8 mouse cellular contexts compared by ENCODE assay signal in the genomic region with DNA sequence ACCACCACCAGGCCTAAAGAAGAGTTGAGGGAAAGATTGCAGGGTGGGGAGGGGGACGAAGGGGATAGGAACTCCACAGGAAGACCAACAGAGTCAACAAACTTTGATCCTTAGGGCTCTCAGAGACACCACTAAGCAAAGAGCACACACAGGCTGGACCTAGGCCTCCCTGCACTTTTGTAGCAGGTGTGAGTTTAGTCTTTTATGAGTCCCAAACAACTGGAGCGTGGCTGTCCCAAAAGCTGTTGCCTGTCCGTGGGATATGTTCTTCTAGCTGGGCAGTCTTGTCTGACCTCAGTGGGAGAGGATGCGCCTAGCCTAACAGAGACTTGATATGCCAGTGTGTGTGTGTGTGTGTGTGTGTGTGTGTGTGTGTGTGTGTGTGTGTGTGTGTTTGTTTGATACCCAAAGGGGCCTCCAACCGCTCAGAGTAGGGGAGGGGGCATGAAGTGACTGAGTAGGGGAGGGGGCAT. TPM values are rescaled to one million over a fixed set of nuclear protein-coding genes. Genes with fewer than 3 reads are reported as not detected.
DNase-seq lines count a peak whose midpoint lies in the region; ATAC-seq and TF ChIP-seq lines count a peak whose summit lies in the region.

No protein-coding gene starts in this region.

- no peak for TF ChIP-seq CTCF in MEL (IDR thresholded peaks at IDR 0.05 in 2 of 3, conservative IDR thresholded peaks at IDR 0.05 in 1 of 3; ENCODE audit: control insufficient read depth in 1 of 3, insufficient read depth in 1 of 3, low read depth in 2 of 3, low read length in 3 of 3, poor library complexity in 1 of 3, severe bottlenecking in 1 of 3)

- H3K9me3 ChIP-seq in heart, embryonic 11.5 days (replicated peaks; ENCODE audit: control insufficient read depth, low read length) = no peaks in the 10 kb centered on the region
- H3K9me3 ChIP-seq in MEL (replicated peaks; ENCODE audit: insufficient read depth, low read length) = no peaks in the 10 kb centered on the region
- H3K9me3 ChIP-seq in hindbrain, embryonic 11.5 days (ENCODE audit: control insufficient read depth, low read length) = no peaks in the 10 kb centered on the region
- no peaks in the 10 kb centered on the region for H3K9me3 ChIP-seq in midbrain, embryonic 14.5 days (ENCODE audit: control insufficient read depth, low read length)

- H3K9ac ChIP-seq in heart, embryonic 11.5 days (ENCODE audit: low read depth, low read length) = peak overlapping the region; percentile 56
- peak overlapping the region; percentile 51; the same call in 1 of the 2 replicates for H3K9ac ChIP-seq in MEL (ENCODE audit: control insufficient read depth, low read depth, low read length, poor library complexity, severe bottlenecking)
- H3K9ac ChIP-seq in hindbrain, embryonic 11.5 days (ENCODE audit: low read depth, low read length) = no peak overlapping the region
- no peak overlapping the region for H3K9ac ChIP-seq in midbrain, embryonic 14.5 days (replicated peaks; ENCODE audit: low read length)

- ATAC-seq in heart, embryonic 11.5 days (replicated peaks; ENCODE audit: insufficient number of reproducible peaks, low FRiP score, low TSS enrichment) = 0 out of 2 replicates have a peak, but pooled peaks have one; percentile 14
- 0 out of 2 replicates have a peak, but pooled peaks have one; percentile 8 for ATAC-seq in hindbrain, embryonic 11.5 days (ENCODE audit: low FRiP score)
- no peak for ATAC-seq in midbrain, embryonic 14.5 days (ENCODE audit: low FRiP score, low TSS enrichment)

- H3K27ac ChIP-seq in heart, embryonic 11.5 days (ENCODE audit: low read depth, low read length) = no peak overlapping the region
- no peak overlapping the region for H3K27ac ChIP-seq in MEL (ENCODE audit: control insufficient read depth, low read depth, low read length)
- H3K27ac ChIP-seq in hindbrain, embryonic 11.5 days (ENCODE audit: low read depth, low read length) = no peak overlapping the region
- no peak overlapping the region for H3K27ac ChIP-seq in midbrain, embryonic 14.5 days (replicated peaks; ENCODE audit: low read depth, low read length)

- WGBS in heart, embryonic 11.5 days (ENCODE audit: insufficient replicate concordance) = 43% methylated on average over 5 of the region's 5 CpGs
- 43% methylated on average over 5 of the region's 5 CpGs for WGBS in hindbrain, embryonic 11.5 days
- WGBS in midbrain, embryonic 14.5 days = 41% methylated on average over 5 of the region's 5 CpGs

- peak overlapping the region; percentile 87 for H3K4me2 ChIP-seq in heart, embryonic 11.5 days
- H3K4me2 ChIP-seq in hindbrain, embryonic 11.5 days (replicated peaks; ENCODE audit: low read depth, low read length) = peak overlapping the region; percentile 78
- H3K4me2 ChIP-seq in midbrain, embryonic 14.5 days (ENCODE audit: low read length) = peak overlapping the region; percentile 77

- intact Hi-C loops in heart, postnatal 25 days (cut with DNase I) = no loop called here

- H3K36me3 ChIP-seq in heart, embryonic 11.5 days (ENCODE audit: control insufficient read depth, insufficient read depth, low read length) = no peaks in the 10 kb centered on the region
- H3K36me3 ChIP-seq in MEL (ENCODE audit: control insufficient read depth in 1 of 2, insufficient read depth in 2 of 2, low read length in 2 of 2) = peaks cover 0 to 10% of the 10 kb centered on the region in 2 experiments; a peak in 2 of 4 replicates
- no peaks in the 10 kb centered on the region for H3K36me3 ChIP-seq in hindbrain, embryonic 11.5 days (ENCODE audit: control insufficient read depth, insufficient read depth, low read length)
- no peaks in the 10 kb centered on the region for H3K36me3 ChIP-seq in midbrain, embryonic 14.5 days (ENCODE audit: control insufficient read depth, insufficient read depth, low read length)

- no peak for TF ChIP-seq EP300 in MEL (IDR thresholded peaks at IDR 0.05; ENCODE audit: low read depth in 1 of 2, low read length in 2 of 2)

- no peaks in the 10 kb centered on the region for H3K79me2 ChIP-seq in MEL (ENCODE audit: control insufficient read depth, insufficient read depth, low read length, poor library complexity)

- no peaks in the 10 kb centered on the region for H3K27me3 ChIP-seq in heart, embryonic 11.5 days (ENCODE audit: control insufficient read depth, insufficient read depth, low read length)
- no peaks in the 10 kb centered on the region for H3K27me3 ChIP-seq in MEL (ENCODE audit: control insufficient read depth in 1 of 2, insufficient read depth in 2 of 2, low read length in 2 of 2)
- H3K27me3 ChIP-seq in hindbrain, embryonic 11.5 days (ENCODE audit: control insufficient read depth, insufficient read depth, low read length) = no peaks in the 10 kb centered on the region
- H3K27me3 ChIP-seq in midbrain, embryonic 14.5 days (ENCODE audit: control insufficient read depth, insufficient read depth, low read length) = no peaks in the 10 kb centered on the region

- no peak for TF ChIP-seq RAD21 in MEL (IDR thresholded peaks at IDR 0.05; ENCODE audit: low read depth, low read length)

- no peak for DNase-seq in heart, postnatal 25 days (ENCODE audit: low spot score)
- DNase-seq in MEL (ENCODE audit: low read depth, low spot score) = no peak
- no peak for DNase-seq in hindbrain, embryonic 11.5 days (ENCODE audit: low spot score)
- no peak for DNase-seq in midbrain, embryonic 14.5 days
- no peak for DNase-seq in spleen, postnatal 4 days (ENCODE audit: low spot score in 2 of 2)
- no peak for DNase-seq in adrenal gland, postnatal 4 days (ENCODE audit: low spot score in 2 of 2)
- no peak for DNase-seq in cerebellum, postnatal 4 days (ENCODE audit: low spot score in 2 of 2)

- no peak for TF ChIP-seq POLR2A in MEL (IDR thresholded peaks at IDR 0.05; ENCODE audit: control insufficient read depth in 1 of 2, insufficient read depth in 1 of 2, low read depth in 1 of 2, low read length in 2 of 2, poor library complexity in 1 of 2)

- H3K4me3 ChIP-seq in heart, embryonic 11.5 days (ENCODE audit: low read depth, low read length) = peak overlapping the region; percentile 62
- peak overlapping the region in 1 of 2 experiments; percentile 91; a peak in 1 of 4 replicates for H3K4me3 ChIP-seq in MEL (ENCODE audit: control insufficient read depth in 1 of 2, insufficient read depth in 1 of 2, low read depth in 2 of 2, low read length in 2 of 2)
- peak overlapping the region; percentile 46; the same call in 1 of the 2 replicates for H3K4me3 ChIP-seq in hindbrain, embryonic 11.5 days (ENCODE audit: low read depth, low read length)
- peak overlapping the region; percentile 39 for H3K4me3 ChIP-seq in midbrain, embryonic 14.5 days (replicated peaks; ENCODE audit: low read depth, low read length)

- no peaks in the 10 kb centered on the region for H3K4me1 ChIP-seq in heart, embryonic 11.5 days (ENCODE audit: control insufficient read depth, insufficient read depth, low read length)
- H3K4me1 ChIP-seq in MEL (ENCODE audit: control insufficient read depth in 1 of 2, insufficient read depth in 2 of 2, low read length in 2 of 2) = peaks cover 0 to 6% of the 10 kb centered on the region in 2 experiments; a peak in 2 of 4 replicates
- H3K4me1 ChIP-seq in hindbrain, embryonic 11.5 days (replicated peaks; ENCODE audit: control insufficient read depth, insufficient read depth, low read length) = no peaks in the 10 kb centered on the region
- 0 out of 2 replicates have a peak, but pooled peaks cover 6% of the 10 kb centered on the region for H3K4me1 ChIP-seq in midbrain, embryonic 14.5 days (ENCODE audit: control insufficient read depth, insufficient read depth, low read length)

TF ChIP-seq in MEL, 35 proteins besides CTCF, POLR2A, EP300 and RAD21 (continues in another document):
- TF ChIP-seq ZKSCAN1 (IDR thresholded peaks at IDR 0.05; ENCODE audit: low read depth, low read length) = no peak

RNA-seq across cellular contexts. Expression of a gene that starts 0.7 kb away (rescaled TPM):
- 5.3 and 5.8 TPM in 2 replicates for polyA plus RNA-seq in heart, embryonic 11.5 days (2014; fragmentation: Nextera tagmentation; extraction: Ambion mirVana)
- total RNA-seq in heart, postnatal 25 days (2021) = 1 to 10 TPM; 7.8 to 7.9 TPM
- 0.26 and 0.58 TPM in 2 replicates for total RNA-seq in MEL (2012; rRNA removed)
- 1 to 10 TPM in 1 of 2 experiments, not detected in 1; 1.0 TPM for polyA plus RNA-seq in MEL (2012; ENCODE audit: insufficient read depth in 1 of 2, insufficient read length in 2 of 2, low read depth in 1 of 2, low replicate concordance in 2 of 2, missing spikeins in 1 of 2)
- 3.3 and 5.7 TPM in 2 replicates for polyA plus RNA-seq in hindbrain, embryonic 11.5 days (2014; fragmentation: Nextera tagmentation; extraction: Ambion mirVana)
- polyA plus RNA-seq in midbrain, embryonic 14.5 days (2014; fragmentation: Nextera tagmentation; extraction: Ambion mirVana) = 1.9 and 3.7 TPM in 2 replicates
- 10 to 100 TPM; 22.7 to 23.4 TPM for total RNA-seq in adrenal gland, postnatal 4 days (2021)

RNA-seq across cellular contexts. Expression of a gene that starts 29.1 kb away (rescaled TPM):
- 29.0 and 32.0 TPM in 2 replicates for polyA plus RNA-seq in heart, embryonic 11.5 days (2014; fragmentation: Nextera tagmentation; extraction: Ambion mirVana)
- 10 to 100 TPM; 39.4 to 41.1 TPM for total RNA-seq in heart, postnatal 25 days (2021)
- total RNA-seq in MEL (2012; rRNA removed) = 5.7 and 7.3 TPM in 2 replicates
- polyA plus RNA-seq in MEL (2012; ENCODE audit: insufficient read depth in 1 of 2, insufficient read length in 2 of 2, low read depth in 1 of 2, low replicate concordance in 2 of 2, missing spikeins in 1 of 2) = 10 to 100 TPM in 1 of 2 experiments, not detected in 1; 12.1 TPM
- polyA plus RNA-seq in hindbrain, embryonic 11.5 days (2014; fragmentation: Nextera tagmentation; extraction: Ambion mirVana) = 20.7 and 25.8 TPM in 2 replicates
- polyA plus RNA-seq in midbrain, embryonic 14.5 days (2014; fragmentation: Nextera tagmentation; extraction: Ambion mirVana) = 9.7 and 15.9 TPM in 2 replicates
- total RNA-seq in adrenal gland, postnatal 4 days (2021) = 10 to 100 TPM; 35.6 to 45.2 TPM

RNA-seq across cellular contexts. Expression of a gene that starts 29.3 kb away (rescaled TPM):
- 34.5 and 35.5 TPM in 2 replicates for polyA plus RNA-seq in heart, embryonic 11.5 days (2014; fragmentation: Nextera tagmentation; extraction: Ambion mirVana)
- 10 to 100 TPM; 10.1 to 11.5 TPM for total RNA-seq in heart, postnatal 25 days (2021)
- 36.2 and 38.3 TPM in 2 replicates for total RNA-seq in MEL (2012; rRNA removed)
- polyA plus RNA-seq in MEL (2012; ENCODE audit: insufficient read depth in 1 of 2, insufficient read length in 2 of 2, low read depth in 1 of 2, low replicate concordance in 2 of 2, missing spikeins in 1 of 2) = 10 to 100 TPM; 32.0 to 62.7 TPM
- 49.9 and 50.7 TPM in 2 replicates for polyA plus RNA-seq in hindbrain, embryonic 11.5 days (2014; fragmentation: Nextera tagmentation; extraction: Ambion mirVana)
- 24.3 and 36.2 TPM in 2 replicates for polyA plus RNA-seq in midbrain, embryonic 14.5 days (2014; fragmentation: Nextera tagmentation; extraction: Ambion mirVana)
- 10 to 100 TPM; 36.7 to 37.9 TPM for total RNA-seq in adrenal gland, postnatal 4 days (2021)

RNA-seq across cellular contexts. Expression of a gene that starts 38.9 kb away (rescaled TPM):
- 476 and 490 TPM in 2 replicates for polyA plus RNA-seq in heart, embryonic 11.5 days (2014; fragmentation: Nextera tagmentation; extraction: Ambion mirVana)
- 100 to 1,000 TPM; 524 to 552 TPM for total RNA-seq in heart, postnatal 25 days (2021)
- 225 and 229 TPM in 2 replicates for total RNA-seq in MEL (2012; rRNA removed)
- polyA plus RNA-seq in MEL (2012; ENCODE audit: insufficient read depth in 1 of 2, insufficient read length in 2 of 2, low read depth in 1 of 2, low replicate concordance in 2 of 2, missing spikeins in 1 of 2) = 100 to 1,000 TPM in 1 of 2 experiments, not detected in 1; 146 TPM
- 285 and 288 TPM in 2 replicates for polyA plus RNA-seq in hindbrain, embryonic 11.5 days (2014; fragmentation: Nextera tagmentation; extraction: Ambion mirVana)
- 271 and 339 TPM in 2 replicates for polyA plus RNA-seq in midbrain, embryonic 14.5 days (2014; fragmentation: Nextera tagmentation; extraction: Ambion mirVana)
- total RNA-seq in adrenal gland, postnatal 4 days (2021) = 100 to 1,000 TPM; 174 to 206 TPM

Comparison
In these comparisons a context has a peak if more than half of its experiments do, and no peak if none do; other contexts are left out.
1. H3K9ac ChIP-seq: peak in heart, embryonic 11.5 days (single experiment) and MEL (single experiment); none in hindbrain, embryonic 11.5 days (single experiment) and midbrain, embryonic 14.5 days (single experiment).
2. Peak in every context shown above with its lines, with median percentiles within 50 percentile points of each other: H3K4me2 ChIP-seq.